Mouse (Mus musculus) stomach, embryonic 14.5 days (tissue): ENCODE results near the gene Trmt10b. TPM values are rescaled to one million over a fixed set of nuclear protein-coding genes. Genes with fewer than 3 reads are reported as not detected.

ENCODE experiments used
- polyA plus RNA-seq: library from polyadenylated mRNA; unstranded; fragments of >200 nt; fragmentation: Nextera tagmentation; extraction: Ambion mirVana; gene quantifications from 2 replicates; pipeline ENCODE4 v1.2.1, GENCODE M21; 2014

Gene Trmt10b
- polyA plus RNA-seq, 1 experiment from 2014 or later = 18.3 TPM

Other genes starting within 250 kb of the Trmt10b start
- 10.1 and 11.4 TPM in 2 replicates for gene Fbxo10, start 212.5 kb upstream of the Trmt10b start, polyA plus RNA-seq
- gene Tomm5, start 189.0 kb upstream of the Trmt10b start, polyA plus RNA-seq = 240 and 242 TPM in 2 replicates
- gene Frmpd1, start 112.3 kb upstream of the Trmt10b start, polyA plus RNA-seq = 0.80 and 1.1 TPM in 2 replicates
- 18.3 and 18.4 TPM in 2 replicates for gene Dcaf10, start 45.0 kb downstream of the Trmt10b start, polyA plus RNA-seq
- 71.9 and 78.8 TPM in 2 replicates for gene Exosc3, start 45.6 kb downstream of the Trmt10b start, polyA plus RNA-seq
- gene Slc25a51, start 111.6 kb downstream of the Trmt10b start, polyA plus RNA-seq = 63.4 and 67.6 TPM in 2 replicates
- 4.4 and 5.2 TPM in 2 replicates for gene Shb, start 235.3 kb downstream of the Trmt10b start, polyA plus RNA-seq